Comparison of ENCODE assay signal across 8 mouse cellular contexts in genomic region chr13:67107681-67108080, GRCm38 (mm10). TPM values are rescaled to one million over a fixed set of nuclear protein-coding genes. Genes with fewer than 3 reads are reported as not detected.
DNase-seq lines count a peak whose midpoint lies in the region; ATAC-seq and TF ChIP-seq lines count a peak whose summit lies in the region.

No protein-coding gene starts in this region.

- no peak for TF ChIP-seq CTCF in heart, adult 2 months (IDR thresholded peaks at IDR 0.05)
- TF ChIP-seq CTCF in G1E (IDR thresholded peaks at IDR 0.05; ENCODE audit: low read depth, low read length): no peak

- H3K27ac ChIP-seq in heart, adult 2 months: peak overlapping the region; percentile 93
- no peak overlapping the region for H3K27ac ChIP-seq in hindbrain, embryonic 11.5 days (ENCODE audit: low read depth, low read length)
- H3K27ac ChIP-seq in midbrain, embryonic 10.5 days (replicated peaks): peak overlapping the region; percentile 86

- no peak for ATAC-seq in G1E (ENCODE audit: extremely low read depth, insufficient number of reproducible peaks, low FRiP score, poor library complexity, severe bottlenecking)
- ATAC-seq in hindbrain, embryonic 11.5 days (ENCODE audit: low FRiP score): no peak
- ATAC-seq in CD4-positive, CD25-positive, alpha-beta regulatory T cell, adult 4 months: no peak

- no peak for TF ChIP-seq EP300 in heart, adult 2 months (IDR thresholded peaks at IDR 0.05; ENCODE audit: insufficient read depth, low read depth, low read length)

- no peaks in the 10 kb centered on the region; the same call in 1 of the 2 replicates for H3K27me3 ChIP-seq in heart, adult 2 months (ENCODE audit: control insufficient read depth, insufficient read depth, low read length)
- no peaks in the 10 kb centered on the region; the same call in 1 of the 2 replicates for H3K27me3 ChIP-seq in G1E (ENCODE audit: insufficient read depth, low read length)
- no peaks in the 10 kb centered on the region for H3K27me3 ChIP-seq in hindbrain, embryonic 11.5 days (ENCODE audit: control insufficient read depth, insufficient read depth, low read length)
- H3K27me3 ChIP-seq in midbrain, embryonic 10.5 days (ENCODE audit: low read depth, poor library complexity, severe bottlenecking): no peaks in the 10 kb centered on the region

- peak overlapping the region; percentile 49 for H3K4me2 ChIP-seq in hindbrain, embryonic 11.5 days (replicated peaks; ENCODE audit: low read depth, low read length)

- H3K79me2 ChIP-seq in heart, adult 2 months (replicated peaks; ENCODE audit: control insufficient read depth, insufficient read depth, low read length): no peaks in the 10 kb centered on the region; the same call in 1 of the 2 replicates

- no peak for TF ChIP-seq POLR2A in heart, adult 2 months (IDR thresholded peaks at IDR 0.05; ENCODE audit: insufficient read depth, low read depth, low read length)

- intact Hi-C loops in heart, adult 2 months (cut with DNase I): loop anchor here (1.0 to 10.0 kb wide), 8 partner anchors 21 to 707 kb away; partner anchors contain the start of genes Gm10767, Gm26965, Gm28044 and Zfp273

- peaks cover 6% of the 10 kb centered on the region for H3K4me1 ChIP-seq in heart, adult 2 months (ENCODE audit: control insufficient read depth, insufficient read depth, low read length)
- peaks cover 20% of the 10 kb centered on the region for H3K4me1 ChIP-seq in G1E (ENCODE audit: insufficient read depth, low read depth, low read length)
- no peaks in the 10 kb centered on the region for H3K4me1 ChIP-seq in hindbrain, embryonic 11.5 days (replicated peaks; ENCODE audit: control insufficient read depth, insufficient read depth, low read length)
- H3K4me1 ChIP-seq in midbrain, embryonic 10.5 days: peaks cover 11% of the 10 kb centered on the region

- H3K9ac ChIP-seq in heart, adult 2 months (ENCODE audit: low read depth, low read length): peak overlapping the region; percentile 20; the same call in 1 of the 2 replicates
- peak overlapping the region; percentile 68 for H3K9ac ChIP-seq in hindbrain, embryonic 11.5 days (ENCODE audit: low read depth, low read length)

- H3K9me3 ChIP-seq in G1E (replicated peaks): no peaks in the 10 kb centered on the region
- H3K9me3 ChIP-seq in hindbrain, embryonic 11.5 days (ENCODE audit: control insufficient read depth, low read length): no peaks in the 10 kb centered on the region
- peaks cover 14% of the 10 kb centered on the region; the same call in 1 of the 2 replicates for H3K9me3 ChIP-seq in midbrain, embryonic 10.5 days (replicated peaks)

- H3K4me3 ChIP-seq in heart, adult 2 months: peak overlapping the region; percentile 94
- peak overlapping the region; percentile 77 for H3K4me3 ChIP-seq in G1E (ENCODE audit: low read depth, low read length)
- peak overlapping the region; percentile 52 for H3K4me3 ChIP-seq in hindbrain, embryonic 11.5 days (ENCODE audit: low read depth, low read length)
- H3K4me3 ChIP-seq in midbrain, embryonic 10.5 days: peak overlapping the region; percentile 73

- no peak for DNase-seq in heart, adult 2 months
- DNase-seq in heart, adult 18-20 months: no peak
- DNase-seq in G1E (ENCODE audit: low spot score): no peak
- DNase-seq in hindbrain, embryonic 11.5 days (ENCODE audit: low spot score): no peak
- no peak for DNase-seq in midbrain, embryonic 10.5 days (ENCODE audit: low spot score)
- no peak for DNase-seq in urinary bladder, postnatal 14 days (ENCODE audit: low spot score)
- DNase-seq in left cerebral cortex, adult 18-20 months (ENCODE audit: low spot score in 2 of 2): no peak

- 33% methylated on average over 9 of the region's 9 CpGs for WGBS in heart, adult 2 months
- 73% methylated on average over 9 of the region's 9 CpGs for WGBS in hindbrain, embryonic 11.5 days
- WGBS in midbrain, embryonic 10.5 days: 79% methylated on average over 9 of the region's 9 CpGs

- no peaks in the 10 kb centered on the region for H3K36me3 ChIP-seq in heart, adult 2 months (ENCODE audit: control insufficient read depth, insufficient read depth, low read length)
- peaks cover 15% of the 10 kb centered on the region for H3K36me3 ChIP-seq in G1E (replicated peaks)
- H3K36me3 ChIP-seq in hindbrain, embryonic 11.5 days (ENCODE audit: control insufficient read depth, insufficient read depth, low read length): no peaks in the 10 kb centered on the region
- H3K36me3 ChIP-seq in midbrain, embryonic 10.5 days: peaks cover 10% of the 10 kb centered on the region

RNA-seq across cellular contexts. Expression of gene Gm28557, which starts 0.7 kb away (rescaled TPM):
- total RNA-seq in heart, adult 2 months (2021): 1 to 10 TPM; 3.5 to 4.0 TPM
- 1.2 and 2.0 TPM in 2 replicates for polyA plus RNA-seq in heart, adult 2 months (2012; rRNA removed)
- total RNA-seq in heart, adult 18-20 months (2021): 1 to 10 TPM; 1.2 to 4.1 TPM
- total RNA-seq in G1E (2014; fragmentation: Nextera tagmentation) (6.2 and 12.0 TPM in 2 replicates), G1E (2017) (5.3 and 9.3 TPM in 2 replicates)
- 0.19 and 0.23 TPM in 2 replicates for polyA plus RNA-seq in G1E (2012)
- polyA plus RNA-seq in hindbrain, embryonic 11.5 days (2014; fragmentation: Nextera tagmentation; extraction: Ambion mirVana): 1.9 and 3.3 TPM in 2 replicates
- 2.6 and 3.1 TPM in 2 replicates for polyA plus RNA-seq in midbrain, embryonic 10.5 days (2016; fragmentation: Nextera tagmentation; extraction: Ambion mirVana)
- total RNA-seq in left cerebral cortex, adult 18-20 months (2021): 1 to 10 TPM; 3.1 to 3.2 TPM
- 1 to 10 TPM; 2.2 to 5.6 TPM for polyA plus RNA-seq in CD4-positive, CD25-positive, alpha-beta regulatory T cell, adult 4 months (2017; shearing (Covaris generic))

RNA-seq across cellular contexts. Expression of gene Rslcan18, which starts 8.4 kb away (rescaled TPM):
- 1 to 10 TPM in 1 of 2 experiments, under 1 TPM in 1; 0.70 to 1.1 TPM for total RNA-seq in heart, adult 2 months (2021)
- polyA plus RNA-seq in heart, adult 2 months (2012; rRNA removed): 0.29 and 0.70 TPM in 2 replicates
- total RNA-seq in heart, adult 18-20 months (2021): 1 to 10 TPM; 1.0 to 1.3 TPM
- total RNA-seq in G1E (2014; fragmentation: Nextera tagmentation) (4.0 and 6.9 TPM in 2 replicates), G1E (2017) (0.49 and 1.4 TPM in 2 replicates)
- polyA plus RNA-seq in G1E (2012): 0.02 TPM in 1 of 2 replicates, not detected in the other
- 0.14 and 0.26 TPM in 2 replicates for polyA plus RNA-seq in hindbrain, embryonic 11.5 days (2014; fragmentation: Nextera tagmentation; extraction: Ambion mirVana)
- 0.15 and 0.19 TPM in 2 replicates for polyA plus RNA-seq in midbrain, embryonic 10.5 days (2016; fragmentation: Nextera tagmentation; extraction: Ambion mirVana)
- total RNA-seq in left cerebral cortex, adult 18-20 months (2021): under 1 TPM; 0.21 to 0.30 TPM
- under 1 TPM; 0.24 to 0.37 TPM for polyA plus RNA-seq in CD4-positive, CD25-positive, alpha-beta regulatory T cell, adult 4 months (2017; shearing (Covaris generic))

RNA-seq across cellular contexts. Expression of gene Zfp708, which starts 9.9 kb away (rescaled TPM):
- total RNA-seq in heart, adult 2 months (2021): 1 to 10 TPM; 1.1 to 1.2 TPM
- 0.10 and 1.1 TPM in 2 replicates for polyA plus RNA-seq in heart, adult 2 months (2012; rRNA removed)
- total RNA-seq in heart, adult 18-20 months (2021): 1 to 10 TPM in 1 of 2 experiments, under 1 TPM in 1; 0.45 to 1.0 TPM
- total RNA-seq in G1E (2014; fragmentation: Nextera tagmentation) (4.6 and 5.1 TPM in 2 replicates), G1E (2017) (0.29 TPM in 1 of 2 replicates, not detected in the other)
- 0.12 TPM in 1 of 2 replicates, not detected in the other for polyA plus RNA-seq in G1E (2012)
- 9.2 and 9.6 TPM in 2 replicates for polyA plus RNA-seq in hindbrain, embryonic 11.5 days (2014; fragmentation: Nextera tagmentation; extraction: Ambion mirVana)
- 5.6 and 7.5 TPM in 2 replicates for polyA plus RNA-seq in midbrain, embryonic 10.5 days (2016; fragmentation: Nextera tagmentation; extraction: Ambion mirVana)
- 1 to 10 TPM; 2.3 to 2.4 TPM for total RNA-seq in left cerebral cortex, adult 18-20 months (2021)
- polyA plus RNA-seq in CD4-positive, CD25-positive, alpha-beta regulatory T cell, adult 4 months (2017; shearing (Covaris generic)): 1 to 10 TPM; 6.7 to 8.1 TPM

RNA-seq across cellular contexts. Expression of gene Zfp759, which starts 13.8 kb away (rescaled TPM):
- 1 to 10 TPM; 4.0 to 8.2 TPM for total RNA-seq in heart, adult 2 months (2021)
- 0.59 and 1.5 TPM in 2 replicates for polyA plus RNA-seq in heart, adult 2 months (2012; rRNA removed)
- total RNA-seq in heart, adult 18-20 months (2021): 1 to 10 TPM; 4.5 to 4.8 TPM
- total RNA-seq in G1E (2014; fragmentation: Nextera tagmentation) (12.4 and 16.3 TPM in 2 replicates), G1E (2017) (10.9 and 12.0 TPM in 2 replicates)
- polyA plus RNA-seq in G1E (2012): 0.20 and 0.24 TPM in 2 replicates
- 1.7 and 3.3 TPM in 2 replicates for polyA plus RNA-seq in hindbrain, embryonic 11.5 days (2014; fragmentation: Nextera tagmentation; extraction: Ambion mirVana)
- 1.5 and 1.8 TPM in 2 replicates for polyA plus RNA-seq in midbrain, embryonic 10.5 days (2016; fragmentation: Nextera tagmentation; extraction: Ambion mirVana)
- 10 to 100 TPM in 1 of 2 experiments, 1 to 10 TPM in 1; 9.5 to 10.1 TPM for total RNA-seq in left cerebral cortex, adult 18-20 months (2021)
- 1 to 10 TPM; 2.7 to 3.2 TPM for polyA plus RNA-seq in CD4-positive, CD25-positive, alpha-beta regulatory T cell, adult 4 months (2017; shearing (Covaris generic))

RNA-seq across cellular contexts. Expression of gene Zfp712, which starts 46.7 kb away (rescaled TPM):
- total RNA-seq in heart, adult 2 months (2021): 1 to 10 TPM; 1.5 to 1.6 TPM
- 0.23 and 0.70 TPM in 2 replicates for polyA plus RNA-seq in heart, adult 2 months (2012; rRNA removed)
- 1 to 10 TPM; 1.4 to 1.5 TPM for total RNA-seq in heart, adult 18-20 months (2021)
- total RNA-seq in G1E (2014; fragmentation: Nextera tagmentation): 9.4 and 10.5 TPM in 2 replicates
- total RNA-seq in G1E (2017): 5.1 and 5.3 TPM in 2 replicates
- 0.10 and 0.13 TPM in 2 replicates for polyA plus RNA-seq in G1E (2012)
- polyA plus RNA-seq in hindbrain, embryonic 11.5 days (2014; fragmentation: Nextera tagmentation; extraction: Ambion mirVana): 5.8 TPM in 2 replicates
- 4.0 and 4.3 TPM in 2 replicates for polyA plus RNA-seq in midbrain, embryonic 10.5 days (2016; fragmentation: Nextera tagmentation; extraction: Ambion mirVana)
- 1 to 10 TPM; 5.3 to 5.5 TPM for total RNA-seq in left cerebral cortex, adult 18-20 months (2021)
- polyA plus RNA-seq in CD4-positive, CD25-positive, alpha-beta regulatory T cell, adult 4 months (2017; shearing (Covaris generic)): 10 to 100 TPM in 1 of 2 experiments, 1 to 10 TPM in 1; 9.5 to 10.5 TPM
